Mouse (Mus musculus): ENCODE data around the gene Zfp97. TPM values are rescaled to one million over a fixed set of nuclear protein-coding genes. Genes with fewer than 3 reads are reported as not detected.
A peak's percentile ranks its signal among the peaks of the same experiment; 100 is the strongest.
"Not testable (repeated sequence)": the region's sequence is repeated elsewhere in the genome, so short reads cannot be mapped to it uniquely, and the experiment has no call there.

The Zfp97 gene
- polyA plus RNA-seq (2015; fragmentation: Nextera tagmentation; extraction: Ambion mirVana), result 4.1 and 5.0 TPM in 2 replicates

GRCm38 (mm10) chr17:17120830-17121502 lies at the start of gene Zfp97:
Gene Zfp97, plus strand, starts transcription at chr17:17121415.
- not testable (repeated sequence) for H3K4me1 ChIP-seq; H3K9ac ChIP-seq; H3K9me3 ChIP-seq; H3K36me3 ChIP-seq (replicated peaks); H3K27me3 ChIP-seq (replicated peaks); H3K27ac ChIP-seq; H3K4me2 ChIP-seq; H3K4me3 ChIP-seq
- no CpG with 5 or more reads among the region's 8 CpGs for WGBS
- peak; percentile 100 for ATAC-seq (replicated peaks)

GRCm38 (mm10) chr17:17178757-17179413 lies 57.7 kb downstream of the Zfp97 start:
- not testable (repeated sequence) for H3K4me3 ChIP-seq; H3K9me3 ChIP-seq; H3K9ac ChIP-seq; H3K4me2 ChIP-seq; H3K36me3 ChIP-seq (replicated peaks); H3K27ac ChIP-seq; H3K27me3 ChIP-seq (replicated peaks); H3K4me1 ChIP-seq
- peak; percentile 100 for ATAC-seq (replicated peaks)
- WGBS, result no CpG with 5 or more reads among the region's 8 CpGs

- H3K4me2 ChIP-seq; ATAC-seq (replicated peaks); H3K27me3 ChIP-seq (replicated peaks); H3K9ac ChIP-seq; H3K4me1 ChIP-seq; H3K4me3 ChIP-seq; H3K36me3 ChIP-seq (replicated peaks); H3K27ac ChIP-seq: not testable (repeated sequence)
- H3K9me3 ChIP-seq, result peaks cover 29% of the 10 kb centered on the region
Observed at GRCm38 (mm10) chr17:17194761-17195160, 73.5 kb downstream of the Zfp97 start.

- no peak overlapping the region for H3K4me2 ChIP-seq
- H3K4me3 ChIP-seq, result no peak overlapping the region
- no peaks in the 10 kb centered on the region for H3K27me3 ChIP-seq (replicated peaks)
- H3K27ac ChIP-seq, result no peak overlapping the region
- no peak for ATAC-seq (replicated peaks)
- H3K9ac ChIP-seq, result no peak overlapping the region
- H3K9me3 ChIP-seq, result peaks cover 29% of the 10 kb centered on the region
- H3K4me1 ChIP-seq, result no peaks in the 10 kb centered on the region
- 0 out of 2 replicates have a peak, but pooled peaks cover 5% of the 10 kb centered on the region for H3K36me3 ChIP-seq (replicated peaks)
Observed at GRCm38 (mm10) chr17:17195178-17195577, 74.0 kb downstream of the Zfp97 start.

GRCm38 (mm10) chr17:17196111-17196510 lies 74.9 kb downstream of the Zfp97 start:
- not testable (repeated sequence) for H3K4me2 ChIP-seq; H3K36me3 ChIP-seq (replicated peaks); H3K9ac ChIP-seq; ATAC-seq (replicated peaks); H3K27ac ChIP-seq; H3K4me3 ChIP-seq; H3K27me3 ChIP-seq (replicated peaks); H3K4me1 ChIP-seq
- H3K9me3 ChIP-seq, result peaks cover 31% of the 10 kb centered on the region
- 97% methylated on average over 3 of the region's 3 CpGs for WGBS

Other genes with a start within 250 kb of the Zfp97 start
- 3.2 and 3.3 TPM in 2 replicates for gene Zfp960, start 57.3 kb upstream of the Zfp97 start, polyA plus RNA-seq (2015; fragmentation: Nextera tagmentation; extraction: Ambion mirVana)

All from midbrain, embryonic 15.5 days (tissue).